ENCODE assay signal across 20 mouse cellular contexts in genomic region chr2:136816717-136817400, GRCm38 (mm10).
DNase-seq lines count a peak whose midpoint lies in the region; ATAC-seq lines count a peak whose summit lies in the region.
"Had no signal": no experiment of that assay in that cellular context is flagged by ENCODE, and none has a peak within 500 bp of the region (broad histone marks: within the 10 kb centered on the region; RNA-seq: fewer than 3 reads in every experiment).

No protein-coding gene starts in this region.

- H3K27ac ChIP-seq in hindbrain, embryonic 16.5 days (ENCODE audit: low read depth, low read length): no peak overlapping the region
- no peak overlapping the region for H3K27ac ChIP-seq in hindbrain, embryonic 13.5 days
- H3K27ac ChIP-seq in midbrain, embryonic 14.5 days (replicated peaks; ENCODE audit: low read depth, low read length): no peak overlapping the region
- H3K27ac ChIP-seq in midbrain, embryonic 16.5 days (ENCODE audit: low read length): no peak overlapping the region
- H3K27ac ChIP-seq: embryonic facial prominence, embryonic 15.5 days; forebrain, embryonic 10.5 days; heart, embryonic 10.5 days; limb, embryonic 15.5 days had no signal

- no peaks in the 10 kb centered on the region for H3K27me3 ChIP-seq in hindbrain, embryonic 16.5 days (replicated peaks; ENCODE audit: control insufficient read depth, insufficient read depth, low read length)
- no peaks in the 10 kb centered on the region for H3K27me3 ChIP-seq in hindbrain, embryonic 13.5 days
- H3K27me3 ChIP-seq in midbrain, embryonic 14.5 days (ENCODE audit: control insufficient read depth, insufficient read depth, low read length): no peaks in the 10 kb centered on the region
- H3K27me3 ChIP-seq in midbrain, embryonic 16.5 days (ENCODE audit: control insufficient read depth, insufficient read depth, low read depth, low read length): no peaks in the 10 kb centered on the region
- H3K27me3 ChIP-seq: embryonic facial prominence, embryonic 15.5 days; limb, embryonic 15.5 days had no signal

- H3K4me2 ChIP-seq in hindbrain, embryonic 16.5 days (ENCODE audit: low read length): no peak overlapping the region
- no peak overlapping the region for H3K4me2 ChIP-seq in hindbrain, embryonic 13.5 days
- H3K4me2 ChIP-seq in midbrain, embryonic 14.5 days (ENCODE audit: low read length): no peak overlapping the region
- H3K4me2 ChIP-seq in midbrain, embryonic 16.5 days (ENCODE audit: low read length): no peak overlapping the region
- H3K4me2 ChIP-seq: embryonic facial prominence, embryonic 15.5 days; limb, embryonic 15.5 days; midbrain, embryonic 11.5 days had no signal

- H3K9me3 ChIP-seq in hindbrain, embryonic 16.5 days (ENCODE audit: control insufficient read depth, low read length): no peaks in the 10 kb centered on the region
- H3K9me3 ChIP-seq in hindbrain, embryonic 13.5 days: no peaks in the 10 kb centered on the region
- H3K9me3 ChIP-seq in midbrain, embryonic 14.5 days (ENCODE audit: control insufficient read depth, low read length): no peaks in the 10 kb centered on the region
- H3K9me3 ChIP-seq in midbrain, embryonic 16.5 days (replicated peaks; ENCODE audit: control insufficient read depth, low read length, poor library complexity, severe bottlenecking): no peaks in the 10 kb centered on the region
- H3K9me3 ChIP-seq: embryonic facial prominence, embryonic 15.5 days; forebrain, embryonic 10.5 days; heart, embryonic 10.5 days; limb, embryonic 15.5 days had no signal

- no peak overlapping the region for H3K4me3 ChIP-seq in hindbrain, embryonic 16.5 days (ENCODE audit: low read length)
- H3K4me3 ChIP-seq in hindbrain, embryonic 13.5 days: no peak overlapping the region
- no peak overlapping the region for H3K4me3 ChIP-seq in midbrain, embryonic 14.5 days (replicated peaks; ENCODE audit: low read depth, low read length)
- H3K4me3 ChIP-seq in midbrain, embryonic 16.5 days (ENCODE audit: low read depth, low read length): no peak overlapping the region
- H3K4me3 ChIP-seq: embryonic facial prominence, embryonic 15.5 days; forebrain, embryonic 10.5 days; heart, embryonic 10.5 days; limb, embryonic 15.5 days; myocyte had no signal

- WGBS in hindbrain, embryonic 16.5 days: 57% methylated on average over 9 of the region's 9 CpGs
- 74% methylated on average over 9 of the region's 9 CpGs for WGBS in hindbrain, embryonic 13.5 days
- 80% methylated on average over 9 of the region's 9 CpGs for WGBS in midbrain, embryonic 14.5 days
- 70% methylated on average over 9 of the region's 9 CpGs for WGBS in midbrain, embryonic 16.5 days

- no peak overlapping the region for H3K9ac ChIP-seq in hindbrain, embryonic 16.5 days (ENCODE audit: low read depth, low read length)
- H3K9ac ChIP-seq in hindbrain, embryonic 13.5 days: no peak overlapping the region
- no peak overlapping the region for H3K9ac ChIP-seq in midbrain, embryonic 14.5 days (replicated peaks; ENCODE audit: low read length)
- H3K9ac ChIP-seq in midbrain, embryonic 16.5 days (ENCODE audit: low read depth, low read length): no peak overlapping the region
- H3K9ac ChIP-seq: embryonic facial prominence, embryonic 15.5 days; limb, embryonic 15.5 days; liver, postnatal 0 days had no signal

- H3K36me3 ChIP-seq in hindbrain, embryonic 16.5 days (ENCODE audit: control insufficient read depth, insufficient read depth, low read length): no peaks in the 10 kb centered on the region
- no peaks in the 10 kb centered on the region for H3K36me3 ChIP-seq in hindbrain, embryonic 13.5 days
- H3K36me3 ChIP-seq in midbrain, embryonic 14.5 days (ENCODE audit: control insufficient read depth, insufficient read depth, low read length): no peaks in the 10 kb centered on the region
- no peaks in the 10 kb centered on the region for H3K36me3 ChIP-seq in midbrain, embryonic 16.5 days (ENCODE audit: control insufficient read depth, insufficient read depth, low read length)
- H3K36me3 ChIP-seq: embryonic facial prominence, embryonic 15.5 days; forebrain, embryonic 10.5 days; heart, embryonic 10.5 days; limb, embryonic 15.5 days had no signal

- H3K4me1 ChIP-seq in hindbrain, embryonic 16.5 days (ENCODE audit: control insufficient read depth, insufficient read depth, low read depth, low read length): no peaks in the 10 kb centered on the region
- no peaks in the 10 kb centered on the region for H3K4me1 ChIP-seq in hindbrain, embryonic 13.5 days (replicated peaks)
- H3K4me1 ChIP-seq in midbrain, embryonic 14.5 days (ENCODE audit: control insufficient read depth, insufficient read depth, low read length): no peaks in the 10 kb centered on the region
- H3K4me1 ChIP-seq in midbrain, embryonic 16.5 days (ENCODE audit: control insufficient read depth, insufficient read depth, low read length): no peaks in the 10 kb centered on the region
- H3K4me1 ChIP-seq: embryonic facial prominence, embryonic 15.5 days; forebrain, embryonic 10.5 days; heart, embryonic 10.5 days; limb, embryonic 15.5 days had no signal

- peak; percentile 2 for DNase-seq in midbrain, embryonic 14.5 days
- DNase-seq in cerebellum, adult 9-11 months: peak; percentile 85
- peak; percentile 9 for DNase-seq in skeletal muscle tissue, adult 2 months (ENCODE audit: low read depth, low spot score)
- no peak for DNase-seq in embryo, embryonic 9.5 days (ENCODE audit: extremely low spot score)
- DNase-seq in kidney, postnatal 25 days: no peak
- DNase-seq: adrenal gland, postnatal 10 days; heart, postnatal 10 days; kidney, adult 2 months; kidney, postnatal 14 days; liver, postnatal 0 days; right cerebral cortex, postnatal 4 days had no signal

- peak; percentile 37; the same call in 1 of the 2 replicates for ATAC-seq in hindbrain, embryonic 16.5 days
- no peak for ATAC-seq in hindbrain, embryonic 13.5 days (ENCODE audit: low FRiP score)
- no peak for ATAC-seq in midbrain, embryonic 14.5 days (ENCODE audit: low FRiP score, low TSS enrichment)
- ATAC-seq in midbrain, embryonic 16.5 days: no peak
- ATAC-seq: liver, postnatal 0 days had no signal

Comparison
In these comparisons a context has a peak if more than half of its experiments do, and no peak if none do; other contexts are left out.
1. DNase-seq: peak in midbrain, embryonic 14.5 days (single experiment), cerebellum, adult 9-11 months (single experiment) and skeletal muscle tissue, adult 2 months (single experiment); none in embryo, embryonic 9.5 days (single experiment) and kidney, postnatal 25 days (0 of 2).